Mouse (Mus musculus): ENCODE measurements at regions not wholly inside any gene's neighbourhood (a gene's known extent, or its start where the extent isn't known, plus 50 kb on each side); places are given as distances from the start of the nearest gene placed in this dataset.

DNA sequence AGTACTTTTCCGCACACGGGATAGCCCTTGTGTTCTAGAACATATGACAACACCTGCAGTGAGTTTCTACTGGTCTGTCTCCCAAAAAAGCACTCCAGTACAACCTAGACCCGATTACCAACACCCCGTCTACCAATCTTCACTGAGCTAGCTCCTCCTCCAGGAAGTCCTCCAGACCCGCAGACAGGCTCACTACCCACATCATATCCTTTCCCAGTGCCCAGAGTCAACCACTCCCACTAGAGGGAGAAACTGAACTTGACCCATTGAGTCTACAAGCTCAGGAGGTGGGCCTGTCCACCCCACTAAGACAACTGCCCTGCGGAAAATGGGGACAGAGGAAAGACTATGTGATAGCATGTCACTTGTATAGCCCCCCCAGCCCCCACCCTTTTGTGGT lies 51.2 kb upstream of the Ppp1r26 start:
- 91% methylated on average over 6 of the region's 6 CpGs for WGBS
- H3K4me3 ChIP-seq (ENCODE audit: low read depth, low read length): no peak overlapping the region
- no peaks in the 10 kb centered on the region for H3K36me3 ChIP-seq (ENCODE audit: control insufficient read depth, insufficient read depth, low read length)
- no peak overlapping the region for H3K27ac ChIP-seq (ENCODE audit: low read length)
- H3K27me3 ChIP-seq (ENCODE audit: control insufficient read depth, insufficient read depth, low read depth, low read length): no peaks in the 10 kb centered on the region
- H3K9ac ChIP-seq (ENCODE audit: low read depth, low read length): no peak overlapping the region
- no peak overlapping the region for H3K4me2 ChIP-seq (ENCODE audit: low read length)
- ATAC-seq: no peak
- no peaks in the 10 kb centered on the region for H3K9me3 ChIP-seq (replicated peaks; ENCODE audit: control insufficient read depth, low read length, poor library complexity, severe bottlenecking)
- peaks cover 5% of the 10 kb centered on the region; the same call in 1 of the 2 replicates for H3K4me1 ChIP-seq (ENCODE audit: control insufficient read depth, insufficient read depth, low read length)
